Mouse (Mus musculus) cerebellum, adult 11 months (tissue): ENCODE data around the gene Magi2.
"Not testable (repeated sequence)": the region's sequence is repeated elsewhere in the genome, so short reads cannot be mapped to it uniquely, and the experiment has no call there.

Experiments used
- DNase-seq: peaks from one replicate; pipeline ENCODE4 v3.0.0; 2022

Gene Magi2

DNA sequence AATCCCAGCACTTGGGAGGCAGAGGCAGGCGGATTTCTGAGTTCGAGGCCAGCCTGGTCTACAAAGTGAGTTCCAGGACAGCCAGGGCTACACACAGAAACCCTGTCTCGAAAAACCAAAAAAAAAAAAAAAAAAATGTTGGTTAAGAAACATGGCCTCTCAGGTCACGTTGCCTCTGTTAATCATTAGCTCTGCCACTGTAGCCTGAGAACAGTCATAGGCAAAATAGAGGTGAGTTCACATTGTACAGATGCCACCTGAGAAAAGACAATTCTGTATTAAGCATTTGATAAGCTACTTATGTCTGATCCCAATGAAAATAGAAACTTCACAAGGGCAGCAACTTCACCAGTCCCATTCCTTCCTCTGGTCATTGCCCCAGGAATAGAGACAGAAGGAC, 1496.4 kb downstream of the Magi2 start:
- DNase-seq, result not testable (repeated sequence)

- DNase-seq, result no peak
These were observed 1512.0 kb downstream of the Magi2 start for GRCm38 (mm10) chr5:20738795-20739194.

GRCm38 (mm10) chr5:20741193-20741592, 1514.4 kb downstream of the Magi2 start:
- DNase-seq, result no peak

DNA sequence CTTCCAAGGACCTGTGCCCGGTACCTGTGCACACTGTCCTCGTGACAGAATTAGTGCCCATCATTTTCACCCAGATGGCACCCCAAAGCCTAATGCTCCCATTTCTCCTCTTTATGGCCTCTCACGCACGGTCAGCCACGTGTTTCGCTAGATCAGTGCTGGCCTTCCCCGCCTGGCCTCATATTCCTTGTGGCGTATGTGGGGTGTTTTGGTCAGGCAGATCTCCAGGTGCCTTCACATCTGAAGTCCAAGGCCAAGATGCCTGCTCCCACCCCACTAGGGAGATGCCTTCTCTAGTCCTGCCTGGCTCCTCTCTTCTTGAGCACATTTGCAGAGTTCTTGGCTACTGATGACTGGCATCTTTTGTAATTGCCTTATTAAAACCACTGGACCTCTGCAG, 1515.1 kb downstream of the Magi2 start:
- no peak for DNase-seq

DNA sequence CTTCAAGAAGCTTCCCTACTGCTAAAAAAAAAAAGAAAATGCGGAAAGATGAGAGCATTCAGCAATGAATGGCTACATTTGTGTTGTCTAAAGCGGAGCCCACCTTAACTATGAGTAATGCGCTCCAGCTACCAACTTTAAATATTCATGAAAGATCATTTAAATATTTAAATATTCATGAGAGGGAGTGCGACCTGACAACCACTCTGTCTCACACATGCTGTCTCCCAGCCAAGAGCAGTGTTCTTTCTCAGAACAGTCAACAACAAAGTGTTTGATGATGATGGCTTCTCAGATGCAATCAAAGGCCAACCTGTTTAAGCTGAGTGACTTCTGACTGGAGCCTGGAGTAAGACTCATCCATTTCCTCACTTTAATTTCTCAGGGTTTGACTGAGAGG, 1521.3 kb downstream of the Magi2 start:
- no peak for DNase-seq

- no peak for DNase-seq
These were observed 1522.0 kb downstream of the Magi2 start for GRCm38 (mm10) chr5:20748856-20749255.

GRCm38 (mm10) chr5:20749535-20749934, 1522.7 kb downstream of the Magi2 start:
- no peak for DNase-seq

GRCm38 (mm10) chr5:20751000-20751399, 1524.2 kb downstream of the Magi2 start:
- no peak for DNase-seq

- DNase-seq, result no peak
These were observed 1524.9 kb downstream of the Magi2 start for GRCm38 (mm10) chr5:20751696-20752095.

DNA sequence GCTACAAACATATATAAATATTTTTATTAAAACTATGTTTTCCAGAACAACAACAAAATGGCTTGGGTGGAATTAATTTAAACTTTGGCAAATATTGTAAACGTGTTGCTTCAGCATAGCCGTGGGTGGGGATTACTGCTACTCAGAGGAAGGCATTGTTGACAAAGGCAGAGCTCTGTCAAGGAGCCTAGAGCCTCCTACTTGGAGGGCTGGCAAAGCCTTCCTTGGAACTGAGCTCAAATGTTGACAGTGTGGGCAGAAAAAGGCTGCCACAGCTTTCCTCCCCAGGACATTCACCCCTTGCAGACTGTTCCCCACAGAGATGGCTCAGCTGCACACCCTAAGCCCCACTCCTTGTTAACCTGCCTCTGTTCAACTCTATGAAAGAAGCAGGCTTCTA, 1526.3 kb downstream of the Magi2 start:
- no peak for DNase-seq

DNA sequence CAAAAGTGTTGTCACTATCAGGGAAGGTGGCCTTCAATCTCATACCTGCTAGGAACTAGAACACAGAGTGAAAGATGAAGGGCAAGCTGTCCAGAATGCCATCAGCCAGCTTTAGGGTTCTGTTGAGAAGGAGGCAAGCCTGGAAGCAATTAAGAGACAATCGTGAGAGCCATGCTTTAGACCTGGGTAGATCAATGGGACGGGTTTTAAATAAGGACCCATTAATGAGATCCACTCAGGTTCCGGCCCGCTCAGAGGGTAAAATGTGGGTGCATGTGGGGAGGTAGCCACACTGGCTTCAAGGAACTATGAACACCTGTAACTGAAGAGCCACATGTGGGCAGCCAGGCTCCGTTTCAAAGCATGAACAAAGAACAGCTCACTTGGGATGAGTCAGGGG, 1527.1 kb downstream of the Magi2 start:
- no peak for DNase-seq
